Mouse (Mus musculus) central nervous system, embryonic 11.5 days (tissue): ENCODE data around the gene Fbxw5. TPM values are rescaled to one million over a fixed set of nuclear protein-coding genes. Genes with fewer than 3 reads are reported as not detected.

Source experiments
- polyA plus RNA-seq: library from polyadenylated mRNA; depleted of rRNA; stranded (reverse); fragments of >200 nt; gene quantifications from 2 replicates; pipeline ENCODE4 v1.2.3, GENCODE M21; 2012; rRNA removed

The Fbxw5 gene
- polyA plus RNA-seq = 27.8 and 30.7 TPM in 2 replicates

DNA sequence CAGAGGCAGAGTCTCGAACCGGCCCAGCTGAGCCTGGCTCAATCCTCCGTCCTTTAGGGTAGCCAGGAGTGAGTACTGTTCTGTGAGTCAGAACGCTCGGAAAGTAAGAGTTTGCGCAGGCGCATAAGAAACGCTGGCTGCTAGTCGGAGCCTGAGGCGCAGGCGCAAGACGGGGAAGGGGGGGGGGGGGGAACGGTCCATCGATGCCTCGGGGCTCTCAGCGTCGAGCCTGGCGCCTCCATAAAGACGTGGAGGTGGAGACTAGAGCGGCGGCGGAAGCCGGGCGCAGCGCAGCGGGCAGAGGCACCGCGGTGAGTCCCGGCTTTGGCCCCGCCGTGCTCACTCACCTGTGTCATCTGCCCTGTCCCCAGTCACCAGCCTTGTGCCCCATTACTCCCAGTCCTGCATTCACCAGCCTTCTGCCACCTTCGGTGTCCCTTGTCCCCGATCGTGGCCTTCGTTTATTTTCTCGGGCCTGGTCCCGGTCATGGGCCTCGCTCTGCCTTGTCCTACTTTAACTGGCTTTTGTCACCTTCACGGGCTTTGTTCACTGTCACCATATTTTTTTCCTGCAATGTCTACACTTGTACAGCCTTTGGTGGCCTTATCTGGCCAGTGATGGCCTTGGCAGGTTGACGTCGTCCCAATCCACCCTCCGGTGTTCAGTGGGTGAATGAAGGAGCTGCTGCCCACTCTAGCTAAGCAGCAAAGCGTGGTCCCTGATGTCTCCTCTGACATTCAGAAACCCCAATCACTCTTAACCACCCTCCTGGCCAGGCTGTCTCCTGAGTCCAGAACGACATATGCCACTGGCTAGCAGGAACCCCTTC, at the start of gene Fbxw5:
Gene Fbxw5 (plus strand): TSS at position 175 of the 830 bp plus-strand sequence.

DNA sequence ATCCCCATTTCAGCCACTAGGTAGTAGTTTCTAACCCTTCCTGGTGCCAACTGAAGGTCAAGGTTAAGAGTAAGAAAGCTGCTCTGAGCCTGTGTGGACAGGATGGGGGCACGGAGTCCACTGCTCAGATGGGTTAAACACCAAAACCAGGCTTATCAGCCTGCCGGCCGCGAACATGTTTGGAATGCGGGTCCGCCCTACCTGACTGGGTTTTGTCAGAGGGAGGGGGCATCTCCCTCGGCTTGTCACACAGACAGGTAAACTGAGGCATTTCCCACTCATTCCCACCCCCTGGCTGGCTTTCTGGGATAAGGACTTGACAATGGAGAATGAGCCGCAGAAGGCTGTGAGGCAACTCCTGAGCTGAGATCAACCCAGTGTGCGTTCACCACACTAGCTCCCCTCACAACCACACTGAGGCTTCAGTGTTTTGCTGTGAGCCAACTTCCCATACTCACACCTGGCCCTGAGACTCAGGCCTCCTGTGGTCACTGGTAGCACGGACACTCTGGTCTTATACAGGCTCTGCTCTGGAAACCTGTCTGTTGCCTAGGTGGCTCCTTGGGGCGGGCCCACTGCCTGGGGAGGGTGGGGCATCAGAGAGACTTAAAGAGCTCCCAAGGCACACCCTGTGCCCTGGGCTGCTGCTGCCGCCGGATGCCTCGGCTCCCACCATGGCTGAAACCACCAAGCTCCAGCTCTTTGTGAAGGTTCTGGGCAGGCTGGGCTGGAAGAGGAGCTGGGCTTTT, 44.2 kb upstream of the Fbxw5 start, which contains the start of gene Clic3:
Gene Clic3 (plus strand): TSS at position 634 of the 749 bp plus-strand sequence.

GRCm38 (mm10) chr2:25460551-25461309, 39.8 kb upstream of the Fbxw5 start, which contains the start of gene Paxx:
TSS of gene Paxx (minus strand) at chr2:25461094.

DNA sequence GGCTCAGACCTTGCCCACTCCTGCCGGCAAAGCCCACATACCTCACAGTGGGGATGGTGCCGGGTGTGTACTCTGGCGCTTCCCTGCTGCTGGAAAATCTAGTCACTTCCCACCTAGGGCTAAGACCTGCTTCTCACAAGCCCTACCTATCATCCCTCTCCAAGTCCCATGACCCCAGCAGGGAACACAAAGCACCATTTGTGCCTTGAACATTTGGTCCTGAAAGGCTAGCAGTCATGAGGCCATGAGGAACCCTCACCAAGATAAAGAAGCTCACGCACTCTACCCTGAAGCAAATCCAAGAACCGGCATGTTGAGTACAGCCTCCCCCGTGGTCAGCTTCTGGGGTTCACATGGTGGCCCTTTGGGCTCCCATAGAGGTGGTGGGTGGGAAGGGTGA, 30.6 kb upstream of the Fbxw5 start, which contains the start of gene Ptgds:
Gene Ptgds (minus strand): TSS at position 78 of the 400 bp plus-strand sequence.

GRCm38 (mm10) chr2:25493476-25493961, 7.0 kb upstream of the Fbxw5 start, which contains the start of gene Lcn12:
TSS of gene Lcn12 (minus strand) at chr2:25493911.

DNA sequence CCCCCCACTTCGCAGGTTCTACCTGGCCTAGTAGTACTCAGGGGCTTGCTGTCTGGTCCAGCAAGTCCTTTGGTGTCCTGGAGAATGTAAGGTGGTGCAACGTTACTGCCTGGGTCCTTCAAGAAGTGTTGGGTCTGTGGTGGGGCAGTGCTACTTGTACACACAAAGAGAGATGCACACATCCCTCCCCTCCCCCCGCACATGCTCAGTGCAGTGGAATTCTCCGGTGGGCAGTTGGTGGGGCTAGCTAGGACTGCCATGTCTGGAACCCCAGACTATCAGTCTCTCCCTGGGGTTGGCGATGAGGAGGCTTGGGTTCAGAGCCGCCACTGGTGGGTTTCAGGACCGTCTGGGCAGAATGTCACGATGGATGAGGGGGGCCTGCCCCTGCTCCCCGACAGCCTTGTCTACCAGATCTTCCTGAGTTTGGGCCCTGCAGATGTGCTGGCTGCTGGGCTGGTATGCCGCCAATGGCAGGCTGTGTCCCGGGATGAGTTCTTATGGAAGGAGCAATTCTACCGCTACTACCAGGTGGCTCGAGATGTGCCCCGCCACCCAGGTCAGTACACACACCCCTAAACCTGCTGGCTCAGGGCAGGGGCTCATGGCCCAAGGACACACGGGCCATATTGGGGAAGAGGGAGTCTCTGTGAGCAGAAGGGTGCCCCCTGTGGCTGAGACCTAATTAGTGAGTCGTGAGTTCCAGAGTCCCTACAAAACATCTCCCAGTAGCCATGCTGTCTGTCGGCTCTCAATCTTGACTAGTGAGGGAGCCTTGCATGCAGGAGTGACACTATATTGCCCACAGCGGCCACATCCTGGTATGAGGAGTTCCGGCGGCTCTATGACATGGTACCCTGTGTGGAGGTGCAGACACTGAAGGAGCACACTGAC, 1.3 kb downstream of the Fbxw5 start, which contains the start of gene C8g:
Gene C8g (minus strand): TSS at position 127 of the 894 bp plus-strand sequence.

DNA sequence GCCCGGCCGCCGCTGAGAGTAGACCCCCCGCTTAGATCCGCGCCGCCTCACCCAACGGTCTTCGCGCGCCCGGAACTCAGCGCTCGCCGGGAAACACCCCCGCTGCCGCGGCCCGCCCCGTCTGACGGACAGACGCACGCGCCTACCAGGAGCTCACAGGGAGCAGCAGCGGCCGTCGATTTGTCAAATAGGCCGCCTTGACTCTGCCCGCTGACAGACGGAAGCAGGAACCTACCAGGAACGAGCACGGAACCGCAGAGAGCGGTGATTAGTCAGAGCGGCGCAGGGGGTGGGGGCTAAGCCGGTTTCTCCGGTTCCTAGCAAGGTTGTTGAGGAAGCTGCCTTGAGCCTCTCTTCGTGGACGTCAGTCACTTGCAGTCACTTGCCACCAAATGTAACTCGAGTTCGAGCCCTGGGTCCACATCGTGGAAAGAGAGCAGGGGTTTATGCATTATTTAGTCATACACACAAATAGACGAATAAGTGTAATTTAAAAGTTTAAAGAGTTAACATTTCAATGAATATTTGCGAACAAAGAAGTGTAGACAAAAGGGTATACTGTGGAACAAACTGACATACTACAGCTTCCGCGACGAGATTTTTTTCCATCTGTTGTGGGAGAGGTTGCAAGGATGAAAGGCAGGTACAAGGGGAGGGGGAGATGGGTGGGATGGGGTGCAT, 46.4 kb downstream of the Fbxw5 start, which contains the start of gene Traf2:
Gene Traf2 (minus strand): TSS at position 130 of the 681 bp plus-strand sequence.

Other genes with a start within 250 kb of the Fbxw5 start
- gene Tmem203, start 245.3 kb upstream of the Fbxw5 start, polyA plus RNA-seq = 22.0 and 23.7 TPM in 2 replicates
- gene Tprn, start 238.1 kb upstream of the Fbxw5 start, polyA plus RNA-seq = 4.1 and 4.2 TPM in 2 replicates
- 131 and 133 TPM in 2 replicates for gene Ssna1, start 228.3 kb upstream of the Fbxw5 start, polyA plus RNA-seq
- gene Anapc2, start 228.3 kb upstream of the Fbxw5 start, polyA plus RNA-seq = 106 and 109 TPM in 2 replicates
- gene Tmem210, start 212.6 kb upstream of the Fbxw5 start, polyA plus RNA-seq = not detected in 2 replicates
- not detected in 2 replicates for gene Lrrc26, start 210.8 kb upstream of the Fbxw5 start, polyA plus RNA-seq
- 1.6 and 2.0 TPM in 2 replicates for gene Grin1, start 181.6 kb upstream of the Fbxw5 start, polyA plus RNA-seq
- 29.2 and 34.9 TPM in 2 replicates for gene Man1b1, start 168.4 kb upstream of the Fbxw5 start, polyA plus RNA-seq
- gene Dpp7, start 144.4 kb upstream of the Fbxw5 start, polyA plus RNA-seq = 22.1 and 29.3 TPM in 2 replicates
- gene Uap1l1, start 135.1 kb upstream of the Fbxw5 start, polyA plus RNA-seq = 2.9 and 5.3 TPM in 2 replicates
- gene Sapcd2, start 128.4 kb upstream of the Fbxw5 start, polyA plus RNA-seq = 64.9 and 72.9 TPM in 2 replicates
- gene Entpd2, start 104.9 kb upstream of the Fbxw5 start, polyA plus RNA-seq = 0.11 and 0.17 TPM in 2 replicates
- 146 and 170 TPM in 2 replicates for gene Npdc1, start 101.4 kb upstream of the Fbxw5 start, polyA plus RNA-seq
- 0.06 and 0.31 TPM in 2 replicates for gene Fut7, start 77.5 kb upstream of the Fbxw5 start, polyA plus RNA-seq
- gene Abca2, start 72.0 kb upstream of the Fbxw5 start, polyA plus RNA-seq = 15.7 and 15.9 TPM in 2 replicates
- 0.16 and 0.36 TPM in 2 replicates for gene Clic3, start 43.9 kb upstream of the Fbxw5 start, polyA plus RNA-seq
- gene Paxx, start 39.7 kb upstream of the Fbxw5 start, polyA plus RNA-seq = 23.7 and 35.7 TPM in 2 replicates
- 0.34 and 0.41 TPM in 2 replicates for gene Ptgds, start 30.7 kb upstream of the Fbxw5 start, polyA plus RNA-seq
- not detected in 2 replicates for gene Lcn12, start 6.8 kb upstream of the Fbxw5 start, polyA plus RNA-seq
- gene C8g, start 969 bp downstream of the Fbxw5 start, polyA plus RNA-seq = 3.8 and 4.0 TPM in 2 replicates
- 16.0 and 18.2 TPM in 2 replicates for gene Traf2, start 46.2 kb downstream of the Fbxw5 start, polyA plus RNA-seq
- gene Edf1, start 57.1 kb downstream of the Fbxw5 start, polyA plus RNA-seq = 165 and 237 TPM in 2 replicates
- gene Mamdc4, start 74.1 kb downstream of the Fbxw5 start, polyA plus RNA-seq = 8.2 and 8.8 TPM in 2 replicates
- gene Phpt1, start 74.5 kb downstream of the Fbxw5 start, polyA plus RNA-seq = 154 and 192 TPM in 2 replicates
- gene Ajm1, start 81.0 kb downstream of the Fbxw5 start, polyA plus RNA-seq = 1.2 and 1.4 TPM in 2 replicates
- 88.7 and 111 TPM in 2 replicates for gene Rabl6, start 107.8 kb downstream of the Fbxw5 start, polyA plus RNA-seq
- gene Ccdc183, start 116.9 kb downstream of the Fbxw5 start, polyA plus RNA-seq = not detected in 2 replicates
- gene Tmem141, start 121.3 kb downstream of the Fbxw5 start, polyA plus RNA-seq = 9.4 and 18.8 TPM in 2 replicates
- gene Fcna, start 127.3 kb downstream of the Fbxw5 start, polyA plus RNA-seq = 1.5 and 3.7 TPM in 2 replicates
- gene Lcn8, start 152.4 kb downstream of the Fbxw5 start, polyA plus RNA-seq = not detected in 2 replicates
- gene Lcn5, start 157.2 kb downstream of the Fbxw5 start, polyA plus RNA-seq = not detected in 2 replicates
- not detected in 2 replicates for gene Lcn6, start 176.0 kb downstream of the Fbxw5 start, polyA plus RNA-seq
- not detected in 2 replicates for gene Lcn10, start 182.0 kb downstream of the Fbxw5 start, polyA plus RNA-seq
- gene Obp2a, start 199.3 kb downstream of the Fbxw5 start, polyA plus RNA-seq = not detected in 2 replicates
- gene Bmyc, start 206.0 kb downstream of the Fbxw5 start, polyA plus RNA-seq = 37.1 and 43.2 TPM in 2 replicates
- gene Obp2b, start 236.3 kb downstream of the Fbxw5 start, polyA plus RNA-seq = not detected in 2 replicates